ENCODE assay signal across 9 mouse cellular contexts in the genomic region with DNA sequence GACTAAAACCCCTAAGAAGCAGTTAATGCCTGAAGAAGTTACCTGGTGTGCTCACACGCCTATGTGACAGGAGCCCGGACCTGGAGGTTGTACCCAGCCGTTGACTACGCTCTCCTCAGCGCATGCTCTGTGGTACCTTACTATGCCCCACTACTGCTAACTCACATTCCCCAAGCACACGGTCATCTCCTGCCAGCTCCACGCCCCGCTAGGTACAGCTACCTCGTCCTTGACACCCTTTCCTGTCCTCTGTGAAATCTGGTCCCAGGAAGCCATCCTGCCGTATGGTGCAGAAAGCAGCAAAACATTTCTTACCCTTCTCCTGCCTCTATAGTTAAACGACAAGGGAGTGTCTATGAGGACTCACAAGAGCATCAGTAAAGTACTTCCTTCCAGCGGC. TPM values are rescaled to one million over a fixed set of nuclear protein-coding genes. Genes with fewer than 3 reads are reported as not detected.
"Had no signal": no experiment of that assay in that cellular context is flagged by ENCODE, and none has a peak within 500 bp of the region (broad histone marks: within the 10 kb centered on the region; RNA-seq: fewer than 3 reads in every experiment).

No protein-coding gene starts in this region.

- H3K4me1 ChIP-seq: midbrain, embryonic 15.5 days; neural tube, embryonic 12.5 days had no signal

- ATAC-seq: midbrain, embryonic 13.5 days; midbrain, embryonic 15.5 days had no signal

- H3K36me3 ChIP-seq: midbrain, embryonic 13.5 days; midbrain, embryonic 15.5 days; neural tube, embryonic 12.5 days had no signal

- H3K4me2 ChIP-seq: lung, embryonic 14.5 days; midbrain, embryonic 11.5 days; midbrain, embryonic 13.5 days; midbrain, embryonic 15.5 days; neural tube, embryonic 12.5 days had no signal

- H3K27ac ChIP-seq: liver, embryonic 14.5 days; macrophage; midbrain, embryonic 13.5 days; midbrain, embryonic 15.5 days; neural tube, embryonic 12.5 days had no signal

- H3K9ac ChIP-seq: liver, embryonic 14.5 days; lung, embryonic 14.5 days; midbrain, embryonic 13.5 days; midbrain, embryonic 15.5 days; neural tube, embryonic 12.5 days had no signal

- H3K9me3 ChIP-seq: midbrain, embryonic 13.5 days; midbrain, embryonic 15.5 days; neural tube, embryonic 12.5 days had no signal

- H3K4me3 ChIP-seq: midbrain, embryonic 13.5 days; midbrain, embryonic 15.5 days; neural tube, embryonic 12.5 days had no signal

- H3K27me3 ChIP-seq: midbrain, embryonic 13.5 days; midbrain, embryonic 15.5 days; neural tube, embryonic 12.5 days had no signal

RNA-seq across cellular contexts. Expression of a gene that starts 37.2 kb away (rescaled TPM):
- total RNA-seq: monocyte, adult 5-6 weeks; neutrophil, adult 5-6 weeks had no signal
